Mouse (Mus musculus) midbrain, embryonic 15.5 days (tissue): Measurements from ENCODE around the gene Plin4. TPM values are rescaled to one million over a fixed set of nuclear protein-coding genes. Genes with fewer than 3 reads are reported as not detected.
"Not testable (repeated sequence)": the region's sequence is repeated elsewhere in the genome, so short reads cannot be mapped to it uniquely, and the experiment has no call there.

ENCODE experiments used
- ATAC-seq: fragments of 200-750 bp; cut with Nextera tagmentation; replicated peaks from 2 replicates; pipeline ENCODE4 v1.8.0; 2017; ENCODE audit warnings: moderate TSS enrichment
- H3K27ac ChIP-seq: fragments of 300-500 bp; sonication (generic); 2 replicates; pipeline ENCODE4 v1.5.1; 2015; ENCODE audit warnings: mild to moderate bottlenecking, inconsistent platforms
- H3K27me3 ChIP-seq: fragments of 300-500 bp; sonication (generic); replicated peaks from 2 replicates; pipeline ENCODE4 v1.6.1; 2015; ENCODE audit warnings: inconsistent platforms
- H3K36me3 ChIP-seq: fragments of 300-500 bp; sonication (generic); replicated peaks from 2 replicates; pipeline ENCODE4 v1.6.1; 2015; ENCODE audit warnings: inconsistent platforms
- H3K4me1 ChIP-seq: fragments of 300-500 bp; sonication (generic); 2 replicates; pipeline ENCODE4 v1.6.1; 2015; ENCODE audit warnings: inconsistent platforms
- H3K4me2 ChIP-seq: fragments of 300-500 bp; sonication (generic); 2 replicates; pipeline ENCODE4 v1.6.1; 2015; ENCODE audit warnings: inconsistent platforms, mild to moderate bottlenecking, moderate library complexity
- H3K4me3 ChIP-seq: fragments of 300-500 bp; sonication (generic); 2 replicates; pipeline ENCODE4 v1.5.1; 2015; ENCODE audit warnings: mild to moderate bottlenecking, inconsistent platforms
- H3K9ac ChIP-seq: fragments of 300-500 bp; sonication (generic); 2 replicates; pipeline ENCODE4 v1.6.1; 2015; ENCODE audit warnings: mild to moderate bottlenecking, inconsistent platforms
- H3K9me3 ChIP-seq: fragments of 300-500 bp; sonication (generic); 2 replicates; pipeline ENCODE4 v1.6.1; 2016; ENCODE audit warnings: inconsistent platforms
- WGBS: fragments of 180-500 bp; shearing (Covaris S2); methylation state at CpG from one replicate; pipeline ENCODE4 v1.1.7; 2015; ENCODE audit warnings: mixed read lengths; 5-methylcytosine and 5-hydroxymethylcytosine counted together
- polyA plus RNA-seq: library from polyadenylated mRNA; unstranded; fragments of >200 nt; fragmentation: Nextera tagmentation; extraction: Ambion mirVana; gene quantifications from 2 replicates; pipeline ENCODE4 v1.2.1, GENCODE M21; 2015

Gene Plin4
- polyA plus RNA-seq, 1 experiment from 2014 or later: 0.13 TPM

GRCm38 (mm10) chr17:56108334-56109044 lies 1.1 kb downstream of the Plin4 start:
- whole genome bisulfite sequencing: 88% methylated on average over 6 of the region's 6 CpGs
- no peak for ATAC-seq

GRCm38 (mm10) chr17:56107736-56108135 lies 1.9 kb downstream of the Plin4 start:
- Histone ChIP-seq H3K4me2 (no peak overlapping the region), H3K9ac (no peak overlapping the region), H3K36me3 (peaks cover 3% of the 10 kb centered on the region), H3K9me3 (no peaks in the 10 kb centered on the region), H3K27ac (no peak overlapping the region), H3K27me3 (no peaks in the 10 kb centered on the region), H3K4me1 (no peaks in the 10 kb centered on the region), H3K4me3 (no peak overlapping the region)
- ATAC-seq: no peak
- WGBS: 69% methylated on average over 2 of the region's 2 CpGs

More at GRCm38 (mm10) chr17:56108334-56109044, 1.1 kb downstream of the Plin4 start:
- Histone ChIP-seq H3K27me3 (no peaks in the 10 kb centered on the region), H3K4me2 (no peak overlapping the region), H3K27ac (no peak overlapping the region), H3K4me3 (no peak overlapping the region), H3K9ac (no peak overlapping the region), H3K4me1 (no peaks in the 10 kb centered on the region), H3K9me3 (no peaks in the 10 kb centered on the region), H3K36me3 (no peaks in the 10 kb centered on the region)

GRCm38 (mm10) chr17:56106981-56107380 lies 2.6 kb downstream of the Plin4 start:
- no peak for ATAC-seq
- Histone ChIP-seq H3K9me3 (no peaks in the 10 kb centered on the region), H3K4me1 (no peaks in the 10 kb centered on the region), H3K27ac (no peak overlapping the region), H3K9ac (no peak overlapping the region), H3K36me3 (peaks cover 10% of the 10 kb centered on the region), H3K4me2 (no peak overlapping the region), H3K27me3 (no peaks in the 10 kb centered on the region), H3K4me3 (no peak overlapping the region)
- WGBS: 83% methylated on average over 4 of the region's 4 CpGs

GRCm38 (mm10) chr17:56106436-56106835 lies 3.2 kb downstream of the Plin4 start:
- H3K4me1 ChIP-seq, ATAC-seq, H3K9ac ChIP-seq, H3K4me3 ChIP-seq, H3K27ac ChIP-seq, H3K27me3 ChIP-seq, H3K9me3 ChIP-seq, H3K4me2 ChIP-seq: not testable (repeated sequence)
- peaks cover 13% of the 10 kb centered on the region for H3K36me3 ChIP-seq
- WGBS: 93% methylated on average over 4 of the region's 4 CpGs

GRCm38 (mm10) chr17:56104821-56105220 lies 4.8 kb downstream of the Plin4 start:
- not testable (repeated sequence) for H3K4me2 ChIP-seq, H3K9ac ChIP-seq, H3K4me1 ChIP-seq, H3K4me3 ChIP-seq, ATAC-seq, H3K27ac ChIP-seq, H3K27me3 ChIP-seq, H3K9me3 ChIP-seq
- WGBS: 98% methylated on average over 2 of the region's 5 CpGs
- H3K36me3 ChIP-seq: peaks cover 29% of the 10 kb centered on the region

- H3K4me3 ChIP-seq: no peak overlapping the region
- no peak overlapping the region for H3K9ac ChIP-seq
- peaks cover 31% of the 10 kb centered on the region for H3K36me3 ChIP-seq
- H3K27ac ChIP-seq: no peak overlapping the region
- no peaks in the 10 kb centered on the region for H3K27me3 ChIP-seq
- ATAC-seq: no peak
- no peaks in the 10 kb centered on the region for H3K9me3 ChIP-seq
- H3K4me2 ChIP-seq: no peak overlapping the region
- H3K4me1 ChIP-seq: no peaks in the 10 kb centered on the region
- WGBS: 95% methylated on average over 8 of the region's 8 CpGs
Measured at GRCm38 (mm10) chr17:56103465-56104285, 5.9 kb downstream of the Plin4 start.

- Histone ChIP-seq H3K27me3 (no peaks in the 10 kb centered on the region), H3K4me3 (no peak overlapping the region), H3K27ac (no peak overlapping the region), H3K9ac (no peak overlapping the region), H3K36me3 (peaks cover 39% of the 10 kb centered on the region), H3K9me3 (no peaks in the 10 kb centered on the region), H3K4me2 (no peak overlapping the region), H3K4me1 (no peaks in the 10 kb centered on the region)
- 97% methylated on average over 9 of the region's 9 CpGs for WGBS
- ATAC-seq: no peak
Measured at GRCm38 (mm10) chr17:56102927-56103326, 6.7 kb downstream of the Plin4 start.

GRCm38 (mm10) chr17:56102158-56102557 lies 7.4 kb downstream of the Plin4 start:
- WGBS: 96% methylated on average over 5 of the region's 5 CpGs
- no peaks in the 10 kb centered on the region for H3K27me3 ChIP-seq
- no peak overlapping the region for H3K27ac ChIP-seq
- no peaks in the 10 kb centered on the region for H3K9me3 ChIP-seq
- H3K36me3 ChIP-seq: peaks cover 46% of the 10 kb centered on the region
- H3K4me2 ChIP-seq: no peak overlapping the region
- no peak overlapping the region for H3K4me3 ChIP-seq
- no peaks in the 10 kb centered on the region for H3K4me1 ChIP-seq
- ATAC-seq: no peak
- no peak overlapping the region for H3K9ac ChIP-seq

- WGBS: 90% methylated on average over 3 of the region's 3 CpGs
- Histone ChIP-seq H3K27me3 (no peaks in the 10 kb centered on the region), H3K9ac (no peak overlapping the region), H3K4me2 (no peak overlapping the region), H3K4me1 (no peaks in the 10 kb centered on the region), H3K4me3 (no peak overlapping the region), H3K9me3 (no peaks in the 10 kb centered on the region), H3K36me3 (peaks cover 58% of the 10 kb centered on the region), H3K27ac (no peak overlapping the region)
- no peak for ATAC-seq
Measured at GRCm38 (mm10) chr17:56100811-56101210, 8.8 kb downstream of the Plin4 start.

GRCm38 (mm10) chr17:56098711-56099572 lies 10.7 kb downstream of the Plin4 start:
- H3K27ac ChIP-seq: no peak overlapping the region
- no peak overlapping the region for H3K9ac ChIP-seq
- H3K36me3 ChIP-seq: peaks cover 62% of the 10 kb centered on the region
- no peaks in the 10 kb centered on the region for H3K4me1 ChIP-seq
- WGBS: 95% methylated on average over 15 of the region's 15 CpGs
- no peak overlapping the region for H3K4me3 ChIP-seq
- no peaks in the 10 kb centered on the region for H3K27me3 ChIP-seq
- no peaks in the 10 kb centered on the region for H3K9me3 ChIP-seq
- ATAC-seq: no peak
- H3K4me2 ChIP-seq: no peak overlapping the region

- no peak overlapping the region for H3K4me2 ChIP-seq
- H3K4me3 ChIP-seq: no peak overlapping the region
- H3K27ac ChIP-seq: no peak overlapping the region
- no peaks in the 10 kb centered on the region for H3K4me1 ChIP-seq
- H3K36me3 ChIP-seq: peaks cover 66% of the 10 kb centered on the region
- H3K9me3 ChIP-seq: no peaks in the 10 kb centered on the region
- ATAC-seq: no peak
- 94% methylated on average over 8 of the region's 8 CpGs for WGBS
- no peaks in the 10 kb centered on the region for H3K27me3 ChIP-seq
- no peak overlapping the region for H3K9ac ChIP-seq
Measured at GRCm38 (mm10) chr17:56098180-56098579, 11.4 kb downstream of the Plin4 start.

- Histone ChIP-seq H3K4me2 (no peak overlapping the region), H3K4me1 (no peaks in the 10 kb centered on the region), H3K9me3 (no peaks in the 10 kb centered on the region), H3K9ac (no peak overlapping the region), H3K27ac (no peak overlapping the region), H3K27me3 (no peaks in the 10 kb centered on the region), H3K36me3 (peaks cover 58% of the 10 kb centered on the region), H3K4me3 (no peak overlapping the region)
- ATAC-seq: no peak
- WGBS: 93% methylated on average over 12 of the region's 12 CpGs
Measured at GRCm38 (mm10) chr17:56096883-56097282, 12.7 kb downstream of the Plin4 start.
